Mouse (Mus musculus) kidney, embryonic 15.5 days (tissue): Measurements from ENCODE around the gene Alox5. TPM values are rescaled to one million over a fixed set of nuclear protein-coding genes. Genes with fewer than 3 reads are reported as not detected.

Experiments
- ATAC-seq: fragments of 200-750 bp; cut with Nextera tagmentation; replicated peaks from 2 replicates; pipeline ENCODE4 v1.8.0; 2017; ENCODE audit warnings: moderate TSS enrichment; ENCODE audit not compliant: low FRiP score
- H3K27ac ChIP-seq: fragments of 300-500 bp; sonication (generic); 2 replicates; pipeline ENCODE4 v1.5.1; 2015; ENCODE audit warnings: mild to moderate bottlenecking, inconsistent platforms
- H3K27me3 ChIP-seq: fragments of 300-500 bp; sonication (generic); 2 replicates; pipeline ENCODE4 v1.6.1; 2015; ENCODE audit warnings: inconsistent platforms
- H3K36me3 ChIP-seq: fragments of 300-500 bp; sonication (generic); 2 replicates; pipeline ENCODE4 v1.6.1; 2015; ENCODE audit warnings: inconsistent platforms
- H3K4me1 ChIP-seq: fragments of 300-500 bp; sonication (generic); 2 replicates; pipeline ENCODE4 v1.6.1; 2015; ENCODE audit warnings: inconsistent platforms
- H3K4me2 ChIP-seq: fragments of 300-500 bp; sonication (generic); 2 replicates; pipeline ENCODE4 v1.6.1; 2015; ENCODE audit warnings: moderate library complexity, mild to moderate bottlenecking, inconsistent platforms
- H3K4me3 ChIP-seq: fragments of 300-500 bp; sonication (generic); replicated peaks from 2 replicates; pipeline ENCODE4 v1.5.1; 2015; ENCODE audit warnings: mild to moderate bottlenecking, inconsistent platforms
- H3K9ac ChIP-seq: fragments of 300-500 bp; sonication (generic); 2 replicates; pipeline ENCODE4 v1.6.1; 2015; ENCODE audit warnings: mild to moderate bottlenecking, inconsistent platforms
- H3K9me3 ChIP-seq: fragments of 300-500 bp; sonication (generic); replicated peaks from 2 replicates; pipeline ENCODE4 v1.6.1; 2016; ENCODE audit warnings: inconsistent platforms
- WGBS: fragments of 180-500 bp; shearing (Covaris S2); methylation state at CpG from one replicate; pipeline ENCODE4 v1.1.7; 2015; ENCODE audit warnings: mixed read lengths; 5-methylcytosine and 5-hydroxymethylcytosine counted together
- polyA plus RNA-seq: library from polyadenylated mRNA; unstranded; fragments of >200 nt; fragmentation: Nextera tagmentation; extraction: Ambion mirVana; gene quantifications from 2 replicates; pipeline ENCODE4 v1.2.1, GENCODE M21; 2015

Alox5 gene
- polyA plus RNA-seq, 1 experiment from 2014 or later = 0.92 TPM

DNA sequence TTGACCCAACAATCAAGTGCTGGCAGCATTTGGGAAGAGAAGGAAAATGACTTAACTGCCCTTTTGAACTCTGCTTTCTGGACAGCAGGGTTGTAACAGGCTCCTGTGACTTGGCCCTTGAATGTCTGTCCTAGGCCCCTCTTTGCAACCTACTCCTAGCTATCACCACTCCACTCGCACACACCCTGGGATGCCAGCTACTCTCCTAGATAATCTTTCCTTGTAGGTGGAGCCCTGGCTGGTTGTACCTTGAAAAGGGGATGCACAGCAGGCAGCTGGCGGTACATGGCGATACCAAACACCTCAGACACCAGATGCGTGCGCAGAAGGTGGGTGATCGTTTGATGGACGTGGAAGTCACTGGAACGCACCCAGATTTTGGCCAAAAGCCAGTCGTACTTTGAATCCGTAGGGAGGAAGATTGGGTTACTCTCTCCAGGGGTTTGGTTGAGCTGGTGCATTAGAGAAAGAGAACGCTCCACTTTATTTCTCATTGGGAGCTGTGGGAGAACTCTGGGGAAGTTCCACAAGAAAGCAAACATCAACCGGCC is 45.8 kb downstream of the Alox5 start:
- Histone ChIP-seq H3K9me3 (no peaks in the 10 kb centered on the region), H3K27ac (no peak overlapping the region), H3K4me3 (no peak overlapping the region), H3K4me2 (no peak overlapping the region), H3K36me3 (peaks cover 6% of the 10 kb centered on the region), H3K27me3 (no peaks in the 10 kb centered on the region), H3K9ac (no peak overlapping the region), H3K4me1 (no peaks in the 10 kb centered on the region)
- no peak for ATAC-seq
- 76% methylated on average over 12 of the region's 12 CpGs for WGBS

GRCm38 (mm10) chr6:116412546-116413325 is 48.2 kb downstream of the Alox5 start:
- ATAC-seq = no peak
- peaks cover 13% of the 10 kb centered on the region for H3K36me3 ChIP-seq

DNA sequence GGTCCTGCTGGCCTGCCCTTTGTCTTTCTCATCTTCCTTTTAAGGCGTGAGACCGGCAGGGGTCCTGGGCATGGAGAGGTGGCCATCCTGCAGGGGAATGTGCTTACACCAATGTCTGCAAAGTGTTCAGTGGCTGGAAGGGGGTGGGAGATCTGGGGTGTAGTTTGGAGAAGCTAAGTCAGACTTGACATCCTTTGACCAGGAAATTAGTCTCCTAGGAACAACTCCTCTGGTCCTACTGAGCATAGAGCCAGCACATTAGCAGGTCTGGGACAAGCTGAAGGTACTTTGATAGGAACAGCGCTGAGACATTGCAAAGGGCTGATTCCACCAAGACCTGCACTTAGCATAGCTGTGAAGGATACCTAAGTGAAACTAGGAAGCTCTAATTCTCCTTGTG is 49.3 kb downstream of the Alox5 start:
- Histone ChIP-seq H3K36me3 (peaks cover 22% of the 10 kb centered on the region), H3K27ac (no peak overlapping the region), H3K4me1 (no peaks in the 10 kb centered on the region), H3K4me2 (no peak overlapping the region), H3K4me3 (no peak overlapping the region), H3K27me3 (no peaks in the 10 kb centered on the region), H3K9me3 (no peaks in the 10 kb centered on the region), H3K9ac (no peak overlapping the region)
- ATAC-seq = no peak
- WGBS = 88% methylated on average over 3 of the region's 3 CpGs

More at GRCm38 (mm10) chr6:116412546-116413325, 48.2 kb downstream of the Alox5 start:
- Histone ChIP-seq H3K9me3 (no peaks in the 10 kb centered on the region), H3K27me3 (no peaks in the 10 kb centered on the region), H3K4me2 (no peak overlapping the region), H3K4me1 (no peaks in the 10 kb centered on the region), H3K4me3 (no peak overlapping the region), H3K9ac (no peak overlapping the region), H3K27ac (no peak overlapping the region)
- WGBS = 96% methylated on average over 14 of the region's 14 CpGs

GRCm38 (mm10) chr6:116410436-116410835 is 50.5 kb downstream of the Alox5 start:
- no peak for ATAC-seq
- Histone ChIP-seq H3K4me3 (no peak overlapping the region), H3K9ac (no peak overlapping the region), H3K27me3 (no peaks in the 10 kb centered on the region), H3K36me3 (peaks cover 35% of the 10 kb centered on the region), H3K4me1 (no peaks in the 10 kb centered on the region), H3K27ac (no peak overlapping the region), H3K9me3 (no peaks in the 10 kb centered on the region), H3K4me2 (no peak overlapping the region)
- 96% methylated on average over 10 of the region's 10 CpGs for WGBS

GRCm38 (mm10) chr6:116407956-116408657 is 52.9 kb downstream of the Alox5 start:
- Histone ChIP-seq H3K4me3 (no peak overlapping the region), H3K9ac (no peak overlapping the region), H3K4me1 (no peaks in the 10 kb centered on the region), H3K27me3 (no peaks in the 10 kb centered on the region), H3K36me3 (peaks cover 40% of the 10 kb centered on the region), H3K9me3 (no peaks in the 10 kb centered on the region), H3K4me2 (no peak overlapping the region), H3K27ac (no peak overlapping the region)
- no peak for ATAC-seq
- WGBS = 89% methylated on average over 6 of the region's 6 CpGs

- H3K27me3 ChIP-seq = no peaks in the 10 kb centered on the region
- no peak for ATAC-seq
- no peak overlapping the region for H3K4me3 ChIP-seq
- no peak overlapping the region for H3K4me2 ChIP-seq
- H3K9ac ChIP-seq = no peak overlapping the region
- H3K4me1 ChIP-seq = no peaks in the 10 kb centered on the region
- H3K9me3 ChIP-seq = no peaks in the 10 kb centered on the region
- peaks cover 44% of the 10 kb centered on the region for H3K36me3 ChIP-seq
- no peak overlapping the region for H3K27ac ChIP-seq
- 93% methylated on average over 4 of the region's 4 CpGs for WGBS
Measured at GRCm38 (mm10) chr6:116407216-116407615, 53.8 kb downstream of the Alox5 start.

DNA sequence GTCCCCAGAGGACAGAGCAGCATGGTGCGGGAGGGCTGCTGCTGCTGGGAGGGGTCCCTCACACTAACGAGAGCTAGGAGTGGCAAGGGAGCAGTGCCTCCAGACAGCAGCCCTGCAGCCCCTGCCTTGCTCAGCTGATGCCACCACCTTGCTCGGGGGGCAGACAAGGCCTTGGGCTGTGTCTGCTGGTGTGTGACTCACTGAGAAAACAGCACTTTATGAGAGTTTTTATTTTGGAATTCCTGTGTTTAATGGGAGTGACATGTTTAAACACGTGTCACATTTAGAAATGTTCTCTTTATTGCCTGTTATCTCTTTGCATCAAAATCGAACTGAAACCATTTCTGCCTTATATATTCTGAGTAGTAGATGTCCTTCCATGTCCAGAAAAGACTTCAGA is 54.3 kb downstream of the Alox5 start:
- no peak overlapping the region for H3K4me2 ChIP-seq
- H3K27me3 ChIP-seq = no peaks in the 10 kb centered on the region
- no peak overlapping the region for H3K27ac ChIP-seq
- no peaks in the 10 kb centered on the region for H3K9me3 ChIP-seq
- H3K9ac ChIP-seq = no peak overlapping the region
- no peaks in the 10 kb centered on the region for H3K4me1 ChIP-seq
- no peak overlapping the region for H3K4me3 ChIP-seq
- 68% methylated on average over 5 of the region's 5 CpGs for WGBS
- no peak for ATAC-seq
- H3K36me3 ChIP-seq = peaks cover 50% of the 10 kb centered on the region

DNA sequence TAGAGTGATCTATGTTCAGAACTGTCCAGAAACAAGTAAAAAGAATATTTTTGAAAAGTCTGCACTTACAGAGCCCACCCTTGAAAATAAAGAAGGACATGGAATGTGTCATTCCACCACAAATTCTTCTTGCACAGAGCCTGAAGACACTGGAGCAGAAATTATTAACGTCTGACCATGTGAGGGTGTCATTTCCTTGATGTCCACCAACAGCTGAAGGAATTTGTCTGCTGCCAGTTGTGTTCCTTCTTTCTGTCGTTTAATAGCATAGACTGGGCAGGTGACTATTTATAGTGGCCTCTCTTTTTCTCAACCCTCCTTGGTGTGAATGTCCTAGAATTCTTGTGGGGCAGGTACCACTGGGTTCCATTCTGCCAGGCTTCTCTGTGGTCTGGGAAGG is 54.8 kb downstream of the Alox5 start:
- WGBS = 68% methylated on average over 2 of the region's 2 CpGs
- no peak overlapping the region for H3K4me3 ChIP-seq

DNA sequence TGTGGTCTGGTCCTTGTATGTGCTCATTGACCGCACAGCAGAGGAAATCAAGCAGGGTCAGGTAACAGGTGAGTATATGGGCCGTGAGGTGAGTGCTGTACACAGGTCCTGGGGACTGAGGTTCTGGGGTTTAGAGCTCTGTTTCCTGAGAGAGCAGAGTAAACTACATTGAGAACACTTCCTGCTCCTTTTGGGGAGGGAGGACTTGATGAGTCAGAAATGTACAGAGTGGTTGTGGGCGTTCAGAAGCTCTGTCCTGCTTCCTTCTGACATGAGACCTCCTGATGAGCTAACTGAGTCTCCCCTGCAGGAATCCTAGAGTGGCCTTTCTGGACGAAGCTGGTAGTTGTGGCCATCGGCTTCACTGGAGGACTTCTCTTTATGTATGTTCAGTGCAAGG is 55.3 kb downstream of the Alox5 start:
- no peak overlapping the region for H3K27ac ChIP-seq
- H3K4me2 ChIP-seq = no peak overlapping the region
- H3K9me3 ChIP-seq = no peaks in the 10 kb centered on the region
- H3K4me1 ChIP-seq = no peaks in the 10 kb centered on the region
- H3K9ac ChIP-seq = no peak overlapping the region
- peaks cover 53% of the 10 kb centered on the region for H3K36me3 ChIP-seq
- no peak overlapping the region for H3K4me3 ChIP-seq
- H3K27me3 ChIP-seq = no peaks in the 10 kb centered on the region
- 89% methylated on average over 5 of the region's 5 CpGs for WGBS
- no peak for ATAC-seq

More for the DNA sequence above, 54.8 kb downstream of the Alox5 start:
- Histone ChIP-seq H3K9ac (no peak overlapping the region), H3K9me3 (no peaks in the 10 kb centered on the region), H3K4me2 (no peak overlapping the region), H3K4me1 (no peaks in the 10 kb centered on the region), H3K27ac (no peak overlapping the region), H3K36me3 (peaks cover 53% of the 10 kb centered on the region), H3K27me3 (no peaks in the 10 kb centered on the region)
- ATAC-seq = no peak

DNA sequence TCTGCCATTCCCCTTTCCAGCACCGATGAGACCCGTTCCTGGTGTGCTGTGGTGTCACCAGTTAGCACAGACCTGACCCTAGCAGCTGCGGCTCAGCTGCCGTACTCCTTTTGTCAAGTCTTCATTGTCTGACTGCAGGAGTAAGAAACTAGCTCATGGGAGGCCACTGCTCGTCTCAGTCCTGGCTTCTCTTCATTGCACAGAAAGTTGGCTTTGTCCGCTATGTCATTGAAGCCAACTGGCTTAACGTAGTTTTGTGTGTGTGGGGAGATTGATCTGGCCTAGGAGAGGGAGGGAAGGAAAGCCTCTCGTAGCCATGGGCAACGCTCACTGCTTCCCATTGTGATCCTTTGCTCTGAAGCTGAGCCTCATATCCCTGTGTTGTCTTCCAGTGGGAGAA is 55.7 kb downstream of the Alox5 start:
- WGBS = 90% methylated on average over 9 of the region's 9 CpGs
- Histone ChIP-seq H3K4me1 (no peaks in the 10 kb centered on the region), H3K4me3 (no peak overlapping the region), H3K4me2 (no peak overlapping the region), H3K27me3 (no peaks in the 10 kb centered on the region), H3K36me3 (peaks cover 48% of the 10 kb centered on the region), H3K9me3 (no peaks in the 10 kb centered on the region), H3K9ac (no peak overlapping the region), H3K27ac (no peak overlapping the region)
- ATAC-seq = no peak

DNA sequence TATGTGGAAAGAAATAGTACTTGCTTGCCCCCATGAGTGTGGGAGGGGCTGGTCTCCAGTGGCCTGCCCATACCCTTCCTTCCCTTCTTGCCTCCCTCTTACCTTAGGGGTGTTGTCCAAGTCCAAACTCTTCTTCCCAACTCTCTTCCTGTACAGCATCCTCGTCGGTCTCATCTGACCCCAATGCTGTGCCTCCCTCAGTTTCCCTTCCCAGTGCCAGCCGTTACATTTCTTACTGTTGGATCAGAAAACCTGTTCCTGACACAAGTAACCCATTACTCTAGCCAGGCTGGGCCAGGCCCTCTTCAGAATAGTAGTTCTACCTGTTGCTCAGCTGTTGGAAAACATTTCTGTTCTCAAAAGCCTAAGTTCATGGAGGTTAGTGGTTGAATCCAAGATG is 58.6 kb downstream of the Alox5 start:
- Histone ChIP-seq H3K27ac (no peak overlapping the region), H3K4me2 (no peak overlapping the region), H3K4me1 (no peaks in the 10 kb centered on the region), H3K9ac (no peak overlapping the region), H3K4me3 (no peak overlapping the region), H3K36me3 (peaks cover 37% of the 10 kb centered on the region), H3K27me3 (no peaks in the 10 kb centered on the region), H3K9me3 (no peaks in the 10 kb centered on the region)
- 92% methylated on average over 3 of the region's 3 CpGs for WGBS
- no peak for ATAC-seq

- Histone ChIP-seq H3K4me2 (no peak overlapping the region), H3K36me3 (peaks cover 33% of the 10 kb centered on the region), H3K27ac (no peak overlapping the region), H3K9me3 (no peaks in the 10 kb centered on the region), H3K4me3 (no peak overlapping the region), H3K9ac (no peak overlapping the region), H3K4me1 (no peaks in the 10 kb centered on the region), H3K27me3 (no peaks in the 10 kb centered on the region)
- WGBS = 94% methylated on average over 12 of the region's 12 CpGs
- ATAC-seq = no peak
Measured at GRCm38 (mm10) chr6:116401746-116402423, 59.1 kb downstream of the Alox5 start.
